Mouse (Mus musculus) spleen, adult 12 weeks (tissue): ENCODE results near the gene Tmem247.

Experiments used
- DNase-seq: peaks from one replicate; pipeline ENCODE4 v3.0.0; 2022; ENCODE audit warnings: low spot score

Tmem247 gene

DNA sequence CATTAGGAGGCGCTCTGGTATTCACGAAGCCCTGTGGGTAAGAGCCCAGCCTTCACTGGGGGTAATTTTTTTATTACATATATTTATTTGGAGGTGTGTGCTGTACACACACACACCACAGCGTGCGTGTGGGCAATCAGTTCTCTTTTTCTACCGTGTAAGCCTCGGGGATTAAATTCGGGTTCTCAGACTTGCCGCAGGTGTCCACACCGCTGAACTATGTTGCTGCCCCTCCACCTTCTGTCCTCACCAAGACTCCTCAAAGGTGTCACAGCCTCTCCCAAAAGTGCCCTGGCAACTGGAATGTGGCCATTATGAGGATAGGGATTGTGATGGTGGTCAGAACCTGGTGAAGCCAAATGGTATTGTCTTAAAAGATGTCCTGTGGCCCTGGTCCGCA is at the start of gene Tmem247:
Tmem247 (plus strand) TSS at position 301 of the 400 bp plus-strand sequence.
- DNase-seq, result no peak

- no peak for DNase-seq
These were observed 46.6 kb upstream of the Tmem247 start for GRCm38 (mm10) chr17:86870586-86870985.

DNA sequence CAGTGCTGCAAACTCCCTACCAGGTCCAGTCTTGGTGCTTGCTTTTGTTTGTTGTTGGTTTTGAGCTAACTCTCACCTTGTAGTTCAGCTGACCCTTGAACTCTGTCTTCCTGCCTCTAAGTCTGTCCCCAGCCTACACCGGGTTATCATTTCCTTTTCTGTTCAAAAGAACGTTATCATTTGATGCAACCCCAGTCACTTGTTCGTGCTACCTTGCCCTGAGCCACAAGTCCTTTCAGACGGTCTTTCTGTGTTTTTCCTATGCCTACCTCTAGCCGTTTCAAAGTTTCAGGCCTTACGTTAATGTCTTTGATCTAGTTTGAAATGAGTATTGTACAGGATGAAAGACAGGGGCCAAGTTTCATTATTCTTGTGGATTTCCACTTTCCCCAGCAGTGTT is 44.5 kb upstream of the Tmem247 start:
- no peak for DNase-seq

DNA sequence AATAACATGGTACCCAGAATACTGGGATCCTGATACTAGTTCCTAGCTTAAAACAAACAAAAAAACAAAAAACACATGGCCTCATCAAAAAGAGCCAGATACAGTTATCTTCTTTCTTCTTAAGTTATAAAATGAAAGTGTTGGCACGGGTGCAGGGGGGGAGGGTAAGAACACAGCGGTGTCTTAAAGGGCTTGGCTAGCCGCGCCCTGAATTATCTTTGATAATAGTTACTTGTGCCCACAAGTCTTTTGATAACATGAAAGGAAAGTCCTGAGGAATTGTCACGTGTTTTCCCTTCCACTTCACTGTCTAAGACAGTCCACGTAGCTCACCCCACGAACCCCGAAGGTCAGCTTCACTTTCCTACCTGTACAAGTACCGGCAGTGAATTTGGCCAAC is 40.2 kb upstream of the Tmem247 start:
- no peak for DNase-seq

GRCm38 (mm10) chr17:86877747-86878146 is 39.4 kb upstream of the Tmem247 start:
- DNase-seq, result no peak

DNA sequence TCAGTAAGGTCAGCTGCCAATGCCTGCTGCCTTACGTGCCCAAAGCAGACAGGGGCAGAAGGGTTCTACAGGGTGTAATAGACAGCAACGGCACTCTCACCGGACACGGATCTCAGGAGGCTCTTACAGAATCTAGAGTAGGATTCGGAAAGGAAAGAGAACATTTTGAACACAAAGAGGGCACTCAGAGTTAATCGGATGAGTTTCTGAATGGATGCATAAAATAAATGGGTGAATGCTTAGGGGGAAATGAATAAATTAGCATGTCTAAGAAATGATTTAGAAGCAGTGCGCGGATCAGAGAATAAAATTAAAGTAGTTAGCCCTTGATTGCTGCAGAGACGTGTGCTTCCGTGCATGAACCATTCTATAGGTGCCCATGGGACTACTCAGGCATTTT is 37.1 kb upstream of the Tmem247 start:
- DNase-seq, result no peak

DNA sequence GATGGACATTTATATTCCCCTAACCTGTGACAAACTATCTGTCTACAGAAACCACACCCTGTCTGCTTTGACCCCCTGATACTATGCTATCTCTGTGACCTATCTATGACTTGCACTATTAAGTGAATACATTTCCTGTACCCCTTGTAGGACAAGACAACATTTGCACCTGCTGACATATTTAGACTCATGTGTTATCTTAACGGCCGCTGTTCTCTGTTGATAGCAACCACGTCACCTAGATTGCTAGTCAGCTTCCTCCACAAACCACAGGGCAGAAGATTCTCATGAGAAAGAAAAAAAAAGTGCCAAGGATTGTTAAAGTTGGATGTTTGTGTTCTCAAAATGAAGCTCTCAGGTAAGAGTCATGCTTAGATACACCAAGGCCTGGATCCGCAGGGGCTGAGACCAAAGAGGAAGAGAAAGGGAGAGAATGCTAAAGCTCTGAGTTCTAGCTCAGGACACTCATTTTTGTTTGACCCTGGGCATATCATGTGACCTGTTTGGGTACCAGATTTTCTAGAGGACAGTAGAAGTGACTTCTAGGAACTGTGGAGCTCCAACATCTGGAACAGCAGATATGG is 36.6 kb upstream of the Tmem247 start:
- DNase-seq, result no peak

GRCm38 (mm10) chr17:86895191-86895590 is 22.0 kb upstream of the Tmem247 start:
- DNase-seq, result no peak

- no peak for DNase-seq
These were observed 19.5 kb upstream of the Tmem247 start for GRCm38 (mm10) chr17:86897486-86898165.

- DNase-seq, result no peak
These were observed 17.3 kb upstream of the Tmem247 start for GRCm38 (mm10) chr17:86899821-86900220.

GRCm38 (mm10) chr17:86900564-86900963 is 16.6 kb upstream of the Tmem247 start:
- no peak for DNase-seq

- no peak for DNase-seq
These were observed 14.6 kb upstream of the Tmem247 start for GRCm38 (mm10) chr17:86902399-86903067.

GRCm38 (mm10) chr17:86903596-86903995 is 13.6 kb upstream of the Tmem247 start:
- DNase-seq, result no peak

GRCm38 (mm10) chr17:86904206-86904605 is 12.9 kb upstream of the Tmem247 start:
- DNase-seq, result no peak

DNA sequence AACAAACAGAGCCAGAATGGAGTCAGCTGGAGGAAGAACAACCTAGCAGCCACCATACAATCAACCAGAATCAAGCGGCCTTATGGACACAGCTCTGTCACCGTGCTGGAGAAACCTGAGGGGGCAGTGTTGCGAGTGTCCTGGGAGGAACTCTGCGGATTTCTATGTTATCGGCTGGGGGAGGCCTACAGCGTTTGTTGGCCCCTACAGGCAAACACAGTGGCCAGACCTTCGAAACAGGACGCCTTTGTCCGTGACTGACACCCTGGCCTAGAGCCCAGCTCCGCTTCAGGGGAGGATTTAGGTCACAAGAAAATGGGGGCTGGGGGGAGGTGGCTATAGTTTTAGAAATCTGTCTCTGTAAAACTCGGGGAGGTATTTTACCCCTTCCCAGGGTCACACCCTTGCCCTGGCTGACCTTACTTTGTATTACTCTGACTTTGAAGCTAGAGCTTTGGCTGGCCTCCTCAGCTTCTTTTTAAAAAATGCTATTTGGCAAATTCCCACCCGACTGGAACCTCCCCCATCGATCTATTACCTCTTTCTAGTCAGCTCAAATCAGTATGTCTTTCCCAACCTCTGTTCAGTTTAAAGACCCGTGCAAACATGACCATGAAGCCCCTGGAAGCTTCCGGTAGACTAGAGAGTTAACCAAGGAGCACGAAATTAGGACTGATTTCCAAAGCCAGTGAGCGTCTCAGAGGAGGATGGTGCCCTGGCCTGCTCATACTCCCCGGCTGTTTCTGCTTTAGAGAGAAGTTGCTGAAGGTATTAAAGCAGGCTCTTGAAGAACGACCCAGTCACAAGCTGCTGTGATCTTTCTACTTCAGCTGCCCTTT is 11.6 kb upstream of the Tmem247 start:
- DNase-seq, result no peak

DNA sequence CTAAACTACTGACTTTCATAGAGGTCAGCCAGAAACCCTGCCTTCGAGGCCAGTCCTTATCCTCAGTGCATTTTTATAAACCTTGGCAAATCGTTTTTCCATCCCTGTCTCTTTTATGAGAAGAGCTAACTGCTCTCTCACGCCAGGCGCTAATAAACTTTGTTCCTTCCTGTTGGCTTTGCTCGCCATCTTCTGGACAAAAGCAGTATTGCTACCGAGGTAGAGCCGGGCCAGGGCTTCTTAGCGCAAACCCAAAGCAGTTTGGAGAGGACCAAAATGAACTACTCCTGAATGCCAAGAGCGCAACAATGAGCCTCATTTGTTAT is 11.0 kb upstream of the Tmem247 start:
- peak; percentile 27 for DNase-seq

DNA sequence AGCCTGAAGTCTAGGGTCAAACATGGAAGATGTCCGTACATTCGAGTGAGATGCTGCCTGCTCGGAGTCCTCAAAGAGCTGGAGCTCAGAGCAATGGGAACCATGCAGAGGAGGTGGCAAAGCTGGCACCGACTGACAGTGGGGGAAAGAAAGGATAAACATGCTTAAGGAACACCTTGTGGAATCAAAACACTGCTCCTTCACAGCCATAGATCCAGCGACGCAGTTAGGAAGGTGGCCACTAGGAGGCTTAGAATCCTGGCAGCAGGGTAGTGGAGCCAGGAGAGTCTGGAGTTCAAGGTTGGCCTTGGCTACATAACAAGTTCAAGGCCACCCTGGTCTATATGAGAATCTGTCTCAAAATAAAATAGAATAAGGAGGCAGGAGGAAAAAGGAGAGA is 10.5 kb upstream of the Tmem247 start:
- DNase-seq, result no peak

GRCm38 (mm10) chr17:86907092-86907491 is 10.1 kb upstream of the Tmem247 start:
- no peak for DNase-seq

DNA sequence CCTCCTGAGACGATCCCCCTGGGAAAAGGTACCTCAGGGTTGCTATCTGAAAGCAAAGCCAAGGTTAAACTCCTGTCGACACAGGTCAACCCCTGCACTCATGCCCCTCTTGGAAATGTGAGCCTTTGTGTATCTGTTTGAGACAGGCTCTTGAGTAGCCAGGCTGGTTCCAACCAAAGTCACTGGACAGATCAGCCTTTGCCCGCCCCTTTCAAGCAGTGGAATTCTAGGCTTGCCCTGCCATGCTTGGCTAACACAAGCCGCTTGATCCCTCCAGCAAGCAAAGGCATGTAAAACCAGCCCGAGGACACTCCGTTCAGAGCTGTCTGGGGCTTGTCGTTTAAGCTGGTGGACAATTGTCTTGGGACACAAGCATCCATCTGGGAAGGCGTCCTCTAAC is 8.8 kb upstream of the Tmem247 start:
- DNase-seq, result no peak

- no peak for DNase-seq
These were observed 7.2 kb upstream of the Tmem247 start for GRCm38 (mm10) chr17:86909733-86910495.

GRCm38 (mm10) chr17:86911261-86911660 is 5.9 kb upstream of the Tmem247 start:
- no peak for DNase-seq

DNA sequence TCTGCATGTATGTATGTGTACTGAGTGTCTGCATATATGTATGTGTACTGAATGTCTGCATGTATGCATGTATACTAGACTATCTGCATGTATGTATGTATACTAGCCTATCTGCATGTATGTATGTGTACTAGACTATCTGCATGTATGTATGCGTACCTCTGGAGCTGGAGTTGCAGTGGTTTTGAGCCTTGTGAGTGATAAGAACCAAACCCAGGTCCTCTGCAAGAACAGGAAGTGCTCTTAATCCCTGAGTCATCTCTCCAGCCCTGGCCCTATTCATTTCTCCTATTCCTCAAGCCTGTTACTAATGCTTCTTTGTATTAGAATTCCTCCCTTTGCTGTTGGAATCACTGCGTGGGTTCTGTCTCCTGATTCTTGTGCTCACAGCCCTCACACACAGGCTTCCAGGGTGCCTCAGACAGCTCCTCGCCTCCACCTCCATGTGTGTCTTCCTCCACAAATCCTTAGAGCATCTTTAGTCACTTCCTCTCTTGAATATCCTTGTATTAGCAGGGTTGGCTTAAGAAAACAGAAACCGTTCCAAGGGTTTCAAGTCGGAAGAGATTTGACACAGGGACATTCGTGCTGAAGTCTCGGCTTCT is 4.0 kb upstream of the Tmem247 start:
- DNase-seq, result no peak
